Mouse (Mus musculus): Measurements from ENCODE around the gene Pnma1. TPM values are rescaled to one million over a fixed set of nuclear protein-coding genes. Genes with fewer than 3 reads are reported as not detected.

Gene Pnma1
- total and polyA plus RNA-seq, 3 experiments = 0.31 to 0.46 TPM; not detected in 1

DNA sequence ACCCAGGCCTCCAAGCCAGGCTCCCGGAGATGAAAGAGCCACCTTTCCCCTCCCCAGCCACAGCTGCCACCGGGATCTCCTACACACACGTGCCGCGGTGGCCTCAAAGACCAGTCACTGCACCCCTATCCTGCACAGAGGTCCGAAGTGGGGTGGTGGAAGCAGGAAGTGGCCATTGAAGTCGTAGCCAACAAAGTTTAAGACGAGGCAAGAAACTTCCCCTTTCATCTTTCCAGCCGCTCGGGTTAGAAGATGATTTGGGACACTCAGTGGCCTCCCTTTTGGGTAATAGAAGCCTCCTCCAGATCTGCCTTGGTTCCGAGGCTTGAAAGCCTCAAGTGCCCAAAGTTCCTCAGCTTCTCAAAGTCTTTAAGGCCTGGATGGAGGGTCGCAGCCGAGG lies 44.0 kb upstream of the Pnma1 start:
- H3K9me3 ChIP-seq (replicated peaks; ENCODE audit: insufficient read depth, low read length) = no peaks in the 10 kb centered on the region
- H3K79me2 ChIP-seq (ENCODE audit: control insufficient read depth, insufficient read depth, low read length, poor library complexity) = peaks cover 75% of the 10 kb centered on the region
- no peaks in the 10 kb centered on the region for H3K27me3 ChIP-seq (ENCODE audit: control insufficient read depth in 1 of 2, insufficient read depth in 2 of 2, low read length in 2 of 2)
- H3K27ac ChIP-seq (ENCODE audit: control insufficient read depth, low read depth, low read length) = peak overlapping the region; percentile 96
- peak; percentile 73 for DNase-seq (ENCODE audit: low read depth, low spot score)
- peak overlapping the region; percentile 65 to 77 for H3K4me3 ChIP-seq (ENCODE audit: control insufficient read depth in 1 of 2, insufficient read depth in 1 of 2, low read depth in 2 of 2, low read length in 2 of 2)
- peaks cover 1 to 18% of the 10 kb centered on the region in 2 experiments for H3K36me3 ChIP-seq (ENCODE audit: control insufficient read depth in 1 of 2, insufficient read depth in 2 of 2, low read length in 2 of 2)
- TF ChIP-seq CTCF (IDR thresholded peaks at IDR 0.05 in 2 of 3, conservative IDR thresholded peaks at IDR 0.05 in 1 of 3; ENCODE audit: control insufficient read depth in 1 of 3, insufficient read depth in 1 of 3, low read depth in 2 of 3, low read length in 3 of 3, poor library complexity in 1 of 3, severe bottlenecking in 1 of 3) (no peak), BHLHE40 (IDR thresholded peaks at IDR 0.05; ENCODE audit: borderline replicate concordance, low read depth, low read length) (no peak), SIN3A (IDR thresholded peaks at IDR 0.05; ENCODE audit: low read length) (no peak), CHD1 (IDR thresholded peaks at IDR 0.05; ENCODE audit: low read depth, low read length) (peak; percentile 89; the same call in 1 of the 2 replicates), UBTF (IDR thresholded peaks at IDR 0.05; ENCODE audit: borderline replicate concordance, insufficient read depth, low read depth, low read length) (no peak), JUND (IDR thresholded peaks at IDR 0.05; ENCODE audit: low read depth, low read length) (no peak), E2F4 (IDR thresholded peaks at IDR 0.05; ENCODE audit: borderline replicate concordance, low read depth, low read length) (no peak), TAL1 (IDR thresholded peaks at IDR 0.05; ENCODE audit: low read length) (no peak), MXI1 (IDR thresholded peaks at IDR 0.05; ENCODE audit: low read depth, low read length) (peak; percentile 46), MYB (IDR thresholded peaks at IDR 0.05; ENCODE audit: low read depth, low read length) (no peak), TCF12 (IDR thresholded peaks at IDR 0.05; ENCODE audit: low read depth, low read length) (no peak), GATA1 (IDR thresholded peaks at IDR 0.05; ENCODE audit: low read depth, low read length) (no peak), EP300 (IDR thresholded peaks at IDR 0.05; ENCODE audit: low read depth in 1 of 2, low read length in 2 of 2) (no peak), MYC (IDR thresholded peaks at IDR 0.05; ENCODE audit: low read depth, low read length) (0 out of 2 replicates have a peak, but pooled peaks have one; percentile 33), NELFE (IDR thresholded peaks at IDR 0.05; ENCODE audit: low read depth, low read length) (no peak), ZC3H11A (IDR thresholded peaks at IDR 0.05; ENCODE audit: low read depth, low read length) (no peak), MEF2A (IDR thresholded peaks at IDR 0.05; ENCODE audit: extremely low read depth, insufficient replicate concordance, low read depth, low read length, poor library complexity, severe bottlenecking) (no peak), ZMIZ1 (IDR thresholded peaks at IDR 0.05; ENCODE audit: low read depth, low read length) (no peak), RAD21 (IDR thresholded peaks at IDR 0.05; ENCODE audit: low read depth, low read length) (no peak), POLR2AphosphoS5 (IDR thresholded peaks at IDR 0.05; ENCODE audit: borderline replicate concordance, low read depth, low read length) (no peak), HCFC1 (IDR thresholded peaks at IDR 0.05; ENCODE audit: low read depth, low read length) (no peak), MAFK (IDR thresholded peaks at IDR 0.05; ENCODE audit: borderline replicate concordance, low read depth, low read length) (no peak), USF1 (IDR thresholded peaks at IDR 0.05; ENCODE audit: low read depth, low read length) (no peak), ETS1 (IDR thresholded peaks at IDR 0.05; ENCODE audit: low read depth, low read length) (no peak), MAX (IDR thresholded peaks at IDR 0.05; ENCODE audit: low read length) (0 out of 2 replicates have a peak, but pooled peaks have one; percentile 45), CHD2 (IDR thresholded peaks at IDR 0.05; ENCODE audit: low read length) (no peak), POLR2AphosphoS2 (IDR thresholded peaks at IDR 0.05; ENCODE audit: low read length) (no peak), POLR2A (IDR thresholded peaks at IDR 0.05; ENCODE audit: control insufficient read depth in 1 of 2, insufficient read depth in 1 of 2, low read depth in 1 of 2, low read length in 2 of 2, poor library complexity in 1 of 2) (no peak), ZKSCAN1 (IDR thresholded peaks at IDR 0.05; ENCODE audit: low read depth, low read length) (no peak), SMC3 (IDR thresholded peaks at IDR 0.05; ENCODE audit: low read depth, low read length) (no peak), RCOR1 (IDR thresholded peaks at IDR 0.05; ENCODE audit: low read depth, low read length) (no peak), ELF1 (IDR thresholded peaks at IDR 0.05; ENCODE audit: low read depth, low read length) (peak; percentile 55; the same call in 1 of the 2 replicates), ZNF384 (IDR thresholded peaks at IDR 0.05; ENCODE audit: low read depth, low read length) (no peak), TBP (IDR thresholded peaks at IDR 0.05; ENCODE audit: low read depth, low read length) (no peak), NRF1 (IDR thresholded peaks at IDR 0.05; ENCODE audit: insufficient read depth, low read depth, low read length, poor library complexity, severe bottlenecking) (no peak), KAT2A (conservative IDR thresholded peaks at IDR 0.05; ENCODE audit: low read depth, low read length) (no peak), MAZ (IDR thresholded peaks at IDR 0.05; ENCODE audit: low read depth, low read length) (no peak), USF2 (IDR thresholded peaks at IDR 0.05; ENCODE audit: borderline replicate concordance in 1 of 2, insufficient read depth in 1 of 2, low read depth in 1 of 2, low read length in 2 of 2) (no peak)
- H3K9ac ChIP-seq (ENCODE audit: control insufficient read depth, low read depth, low read length, poor library complexity, severe bottlenecking) = peak overlapping the region; percentile 96
- peaks cover 9 to 34% of the 10 kb centered on the region in 2 experiments for H3K4me1 ChIP-seq (ENCODE audit: control insufficient read depth in 1 of 2, insufficient read depth in 2 of 2, low read length in 2 of 2)

All from MEL (cell line).